Comparison of ENCODE assay signal across 23 mouse cellular contexts in the genomic region with DNA sequence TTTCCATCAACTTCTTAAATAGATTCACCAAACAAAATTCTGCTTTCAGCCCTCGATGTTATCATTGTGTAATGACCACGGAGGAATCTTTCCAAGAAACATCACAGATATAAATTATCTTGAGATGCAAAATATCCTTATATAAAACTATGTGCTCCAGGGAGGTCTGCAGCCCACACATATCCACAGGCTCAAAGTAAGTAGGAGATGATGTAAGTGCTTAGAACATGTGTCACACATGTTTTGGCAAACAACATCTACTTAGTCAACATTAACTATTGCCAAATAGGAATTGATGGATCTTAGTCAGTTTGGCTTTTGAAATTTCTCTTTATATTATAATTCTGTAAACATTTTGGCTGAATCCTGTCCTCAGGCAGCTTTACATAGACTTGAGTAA.
DNase-seq lines count a peak whose midpoint lies in the region; ATAC-seq and TF ChIP-seq lines count a peak whose summit lies in the region.
"Had no signal": no experiment of that assay in that cellular context is flagged by ENCODE, and none has a peak within 500 bp of the region (broad histone marks: within the 10 kb centered on the region; RNA-seq: fewer than 3 reads in every experiment).

No protein-coding gene starts in this region.

- no peaks in the 10 kb centered on the region for H3K9me3 ChIP-seq in embryonic facial prominence, embryonic 14.5 days (ENCODE audit: control insufficient read depth, low read length)
- no peaks in the 10 kb centered on the region for H3K9me3 ChIP-seq in embryonic facial prominence, embryonic 10.5 days
- no peaks in the 10 kb centered on the region for H3K9me3 ChIP-seq in lung, embryonic 14.5 days (ENCODE audit: low read depth, low read length)
- H3K9me3 ChIP-seq in lung, postnatal 0 days (ENCODE audit: low read length): no peaks in the 10 kb centered on the region
- H3K9me3 ChIP-seq: embryonic facial prominence, embryonic 15.5 days; hindbrain, embryonic 12.5 days; hindbrain, embryonic 15.5 days had no signal

- H3K4me3 ChIP-seq in embryonic facial prominence, embryonic 14.5 days (ENCODE audit: low read depth, low read length): no peak overlapping the region
- H3K4me3 ChIP-seq in embryonic facial prominence, embryonic 10.5 days: no peak overlapping the region
- H3K4me3 ChIP-seq in lung, embryonic 14.5 days (ENCODE audit: low read depth, low read length): no peak overlapping the region
- no peak overlapping the region for H3K4me3 ChIP-seq in lung, postnatal 0 days (ENCODE audit: low read depth, low read length)
- H3K4me3 ChIP-seq in lung, adult 2 months (replicated peaks; ENCODE audit: extremely low read depth, low read depth, low read length): no peak overlapping the region
- H3K4me3 ChIP-seq: embryonic facial prominence, embryonic 15.5 days; gastrocnemius, adult 2 months; hindbrain, embryonic 12.5 days; hindbrain, embryonic 15.5 days had no signal

- no peak overlapping the region for H3K27ac ChIP-seq in embryonic facial prominence, embryonic 14.5 days (replicated peaks; ENCODE audit: low read depth, low read length)
- no peak overlapping the region for H3K27ac ChIP-seq in embryonic facial prominence, embryonic 10.5 days (replicated peaks)
- H3K27ac ChIP-seq in lung, embryonic 14.5 days (ENCODE audit: low read depth): no peak overlapping the region
- no peak overlapping the region for H3K27ac ChIP-seq in lung, postnatal 0 days (ENCODE audit: low read length)
- H3K27ac ChIP-seq: embryonic facial prominence, embryonic 15.5 days; gastrocnemius, adult 2 months; hindbrain, embryonic 12.5 days; hindbrain, embryonic 15.5 days had no signal

- TF ChIP-seq CTCF in lung, embryonic 14.5 days (IDR thresholded peaks at IDR 0.05; ENCODE audit: low read depth): no peak
- TF ChIP-seq CTCF in lung, postnatal 0 days (IDR thresholded peaks at IDR 0.05): no peak
- no peak for TF ChIP-seq CTCF in lung, adult 2 months (IDR thresholded peaks at IDR 0.05; ENCODE audit: insufficient read depth, low read length)

- TF ChIP-seq POLR2A in lung, adult 2 months (IDR thresholded peaks at IDR 0.05; ENCODE audit: borderline replicate concordance, extremely low read depth, low read depth, low read length): no peak

- TF ChIP-seq EP300 in lung, postnatal 0 days (IDR thresholded peaks at IDR 0.05): no peak

- no peak for ATAC-seq in embryonic facial prominence, embryonic 14.5 days (ENCODE audit: low read depth)
- ATAC-seq in lung, embryonic 14.5 days (ENCODE audit: insufficient read depth): peak; percentile 98
- peak; percentile 43; the same call in 1 of the 2 replicates for ATAC-seq in lung, postnatal 0 days
- ATAC-seq: activated CD4-positive, CD25-positive, alpha-beta regulatory T cell, adult 4 months; forebrain, embryonic 14.5 days; forebrain, postnatal 0 days had no signal

- WGBS in embryonic facial prominence, embryonic 14.5 days: 73% methylated on average over 2 of the region's 2 CpGs
- WGBS in embryonic facial prominence, embryonic 10.5 days: 88% methylated on average over 2 of the region's 2 CpGs
- WGBS in lung, embryonic 14.5 days: 33% methylated on average over 2 of the region's 2 CpGs
- WGBS in lung, postnatal 0 days: 48% methylated on average over 2 of the region's 2 CpGs
- 52% methylated on average over 2 of the region's 2 CpGs for WGBS in lung, adult 2 months

- no peak overlapping the region for H3K4me2 ChIP-seq in embryonic facial prominence, embryonic 14.5 days (ENCODE audit: low read depth, low read length)
- H3K4me2 ChIP-seq in lung, embryonic 14.5 days: no peak overlapping the region
- no peak overlapping the region for H3K4me2 ChIP-seq in lung, postnatal 0 days (replicated peaks; ENCODE audit: low read depth, low read length)
- H3K4me2 ChIP-seq: embryonic facial prominence, embryonic 15.5 days; heart, embryonic 11.5 days; hindbrain, embryonic 12.5 days; hindbrain, embryonic 15.5 days had no signal

- no peaks in the 10 kb centered on the region for H3K4me1 ChIP-seq in embryonic facial prominence, embryonic 14.5 days (ENCODE audit: control insufficient read depth, insufficient read depth, low read length)
- no peaks in the 10 kb centered on the region for H3K4me1 ChIP-seq in embryonic facial prominence, embryonic 10.5 days
- no peaks in the 10 kb centered on the region for H3K4me1 ChIP-seq in lung, embryonic 14.5 days (ENCODE audit: insufficient read depth)
- no peaks in the 10 kb centered on the region for H3K4me1 ChIP-seq in lung, postnatal 0 days (ENCODE audit: insufficient read depth, low read depth, low read length)
- H3K4me1 ChIP-seq in lung, adult 2 months (ENCODE audit: control insufficient read depth, insufficient read depth, low read length): no peaks in the 10 kb centered on the region
- H3K4me1 ChIP-seq: embryonic facial prominence, embryonic 15.5 days; hindbrain, embryonic 12.5 days; hindbrain, embryonic 15.5 days had no signal

- DNase-seq in embryonic facial prominence, embryonic 14.5 days (ENCODE audit: low spot score): peak; percentile 13
- DNase-seq in embryonic facial prominence, embryonic 10.5 days (ENCODE audit: low spot score): no peak
- peak; percentile 82 for DNase-seq in lung, embryonic 14.5 days
- no peak for DNase-seq in lung, adult 18-20 months
- peak; percentile 42 for DNase-seq in lung, postnatal 0 days (ENCODE audit: low spot score)
- DNase-seq in lung, adult 2 months: no peak
- DNase-seq: adrenal gland, adult 8-10 months; adrenal gland, postnatal 25 days; cerebellum, adult 11-12 months; cerebellum, adult 8-10 months; cerebellum, postnatal 10 days; cerebellum, postnatal 36 days; embryo, embryonic 11 days; forebrain, postnatal 0 days; gastrocnemius, adult 2 months; gastrocnemius, postnatal 14 days; heart, adult 11 months had no signal

- H3K9ac ChIP-seq in embryonic facial prominence, embryonic 14.5 days (ENCODE audit: low read depth, low read length): no peak overlapping the region
- H3K9ac ChIP-seq in lung, embryonic 14.5 days: no peak overlapping the region
- no peak overlapping the region for H3K9ac ChIP-seq in lung, postnatal 0 days (replicated peaks; ENCODE audit: low read depth)
- H3K9ac ChIP-seq: embryonic facial prominence, embryonic 15.5 days; forebrain, postnatal 0 days; hindbrain, embryonic 12.5 days; hindbrain, embryonic 15.5 days had no signal

- H3K27me3 ChIP-seq in embryonic facial prominence, embryonic 14.5 days (replicated peaks; ENCODE audit: control insufficient read depth, insufficient read depth, low read length): no peaks in the 10 kb centered on the region
- H3K27me3 ChIP-seq in embryonic facial prominence, embryonic 10.5 days (replicated peaks; ENCODE audit: low read depth, poor library complexity, severe bottlenecking): no peaks in the 10 kb centered on the region
- H3K27me3 ChIP-seq in lung, embryonic 14.5 days (ENCODE audit: insufficient read depth, low read length): no peaks in the 10 kb centered on the region
- H3K27me3 ChIP-seq in lung, postnatal 0 days (replicated peaks; ENCODE audit: insufficient read depth, low read length): no peaks in the 10 kb centered on the region
- H3K27me3 ChIP-seq: embryonic facial prominence, embryonic 15.5 days; hindbrain, embryonic 12.5 days; hindbrain, embryonic 15.5 days had no signal

- no peaks in the 10 kb centered on the region for H3K36me3 ChIP-seq in embryonic facial prominence, embryonic 14.5 days (ENCODE audit: control insufficient read depth, insufficient read depth, low read length)
- H3K36me3 ChIP-seq in embryonic facial prominence, embryonic 10.5 days (replicated peaks): no peaks in the 10 kb centered on the region
- H3K36me3 ChIP-seq in lung, embryonic 14.5 days (ENCODE audit: insufficient read depth): no peaks in the 10 kb centered on the region
- H3K36me3 ChIP-seq in lung, postnatal 0 days (ENCODE audit: insufficient read depth, low read length): no peaks in the 10 kb centered on the region
- H3K36me3 ChIP-seq: embryonic facial prominence, embryonic 15.5 days; hindbrain, embryonic 12.5 days; hindbrain, embryonic 15.5 days had no signal

Comparison
In these comparisons a context has a peak if more than half of its experiments do, and no peak if none do; other contexts are left out.
1. DNase-seq: peak in embryonic facial prominence, embryonic 14.5 days (single experiment), lung, embryonic 14.5 days (single experiment) and lung, postnatal 0 days (single experiment); none in embryonic facial prominence, embryonic 10.5 days (single experiment), lung, adult 18-20 months (0 of 2) and lung, adult 2 months (single experiment).